In genomic region chr15:89352795-89353194, GRCm38 (mm10) we compare ENCODE assay signal across 31 mouse cellular contexts. TPM values are rescaled to one million over a fixed set of nuclear protein-coding genes. Genes with fewer than 3 reads are reported as not detected.
DNase-seq lines count a peak whose midpoint lies in the region; ATAC-seq lines count a peak whose summit lies in the region.
"Had no signal": no experiment of that assay in that cellular context is flagged by ENCODE, and none has a peak within 500 bp of the region (broad histone marks: within the 10 kb centered on the region; RNA-seq: fewer than 3 reads in every experiment).

No protein-coding gene starts in this region.

- DNase-seq in adrenal gland, postnatal 10 days, result peak; percentile 40
- DNase-seq in adrenal gland, postnatal 25 days, result no peak
- peak; percentile 48 for DNase-seq in forebrain, embryonic 11.5 days (ENCODE audit: low spot score)
- DNase-seq in limb, embryonic 10.5 days (ENCODE audit: low spot score), result no peak
- DNase-seq: adrenal gland, postnatal 14 days; cerebellum, adult 2 months; cerebellum, postnatal 14 days; forebrain, postnatal 0 days; gastrocnemius, adult 2 months; gastrocnemius, postnatal 14 days; heart, adult 18-20 months; heart, postnatal 10 days; heart, postnatal 4 days; kidney, adult 18-20 months had no signal

- no peaks in the 10 kb centered on the region for H3K27me3 ChIP-seq in forebrain, embryonic 11.5 days (ENCODE audit: control insufficient read depth, insufficient read depth, low read length)
- no peaks in the 10 kb centered on the region for H3K27me3 ChIP-seq in forebrain, embryonic 16.5 days (replicated peaks; ENCODE audit: control insufficient read depth, insufficient read depth, low read length)
- no peaks in the 10 kb centered on the region for H3K27me3 ChIP-seq in limb, embryonic 15.5 days
- no peaks in the 10 kb centered on the region for H3K27me3 ChIP-seq in limb, embryonic 10.5 days (ENCODE audit: low read depth, poor library complexity, severe bottlenecking)
- H3K27me3 ChIP-seq: heart, embryonic 12.5 days; heart, embryonic 15.5 days; Patski had no signal

- WGBS in forebrain, embryonic 11.5 days, result 94% methylated on average over 12 of the region's 12 CpGs
- WGBS in forebrain, embryonic 16.5 days, result 95% methylated on average over 12 of the region's 12 CpGs
- 96% methylated on average over 12 of the region's 12 CpGs for WGBS in limb, embryonic 15.5 days
- WGBS in limb, embryonic 10.5 days, result 98% methylated on average over 12 of the region's 12 CpGs

- H3K9ac ChIP-seq in forebrain, embryonic 11.5 days (ENCODE audit: low read length), result no peak overlapping the region
- H3K9ac ChIP-seq in forebrain, embryonic 16.5 days (replicated peaks; ENCODE audit: low read depth, low read length), result no peak overlapping the region
- H3K9ac ChIP-seq in limb, embryonic 15.5 days, result 0 out of 2 replicates have a peak overlapping the region, but pooled peaks have one; percentile 17
- H3K9ac ChIP-seq: forebrain, postnatal 0 days; heart, embryonic 12.5 days; heart, embryonic 15.5 days; hindbrain, embryonic 14.5 days had no signal

- peaks cover 12% of the 10 kb centered on the region for H3K36me3 ChIP-seq in forebrain, embryonic 11.5 days (ENCODE audit: control insufficient read depth, insufficient read depth, low read length)
- peaks cover 12% of the 10 kb centered on the region for H3K36me3 ChIP-seq in forebrain, embryonic 16.5 days (ENCODE audit: control insufficient read depth, insufficient read depth)
- peaks cover 45% of the 10 kb centered on the region for H3K36me3 ChIP-seq in limb, embryonic 15.5 days
- H3K36me3 ChIP-seq in limb, embryonic 10.5 days, result peaks cover 51% of the 10 kb centered on the region

- no peak for ATAC-seq in forebrain, embryonic 11.5 days (replicated peaks; ENCODE audit: low FRiP score)
- no peak for ATAC-seq in forebrain, embryonic 16.5 days
- ATAC-seq in limb, embryonic 15.5 days (ENCODE audit: insufficient number of reproducible peaks, low FRiP score, low TSS enrichment, low read depth), result no peak
- ATAC-seq: forebrain, postnatal 0 days; hindbrain, postnatal 0 days; inflammation-experienced regulatory T-cells, adult 6 months; intestine, embryonic 16.5 days; Patski had no signal

- H3K4me1 ChIP-seq in forebrain, embryonic 11.5 days (replicated peaks; ENCODE audit: control insufficient read depth, insufficient read depth, low read length), result peaks cover 12% of the 10 kb centered on the region
- H3K4me1 ChIP-seq in forebrain, embryonic 16.5 days (replicated peaks; ENCODE audit: control insufficient read depth, insufficient read depth, low read length), result peaks cover 26% of the 10 kb centered on the region
- H3K4me1 ChIP-seq in limb, embryonic 15.5 days, result peaks cover 25% of the 10 kb centered on the region
- peaks cover 23% of the 10 kb centered on the region for H3K4me1 ChIP-seq in limb, embryonic 10.5 days

- no peak overlapping the region for H3K27ac ChIP-seq in forebrain, embryonic 11.5 days (ENCODE audit: low read depth, low read length)
- no peak overlapping the region for H3K27ac ChIP-seq in forebrain, embryonic 16.5 days (ENCODE audit: low read length)
- no peak overlapping the region for H3K27ac ChIP-seq in limb, embryonic 15.5 days
- no peak overlapping the region for H3K27ac ChIP-seq in limb, embryonic 10.5 days
- H3K27ac ChIP-seq: forebrain, embryonic 10.5 days; gastrocnemius, adult 2 months; heart, embryonic 15.5 days; hindbrain, embryonic 14.5 days; hindbrain, postnatal 0 days had no signal

- no peak overlapping the region for H3K4me2 ChIP-seq in forebrain, embryonic 11.5 days (ENCODE audit: low read depth, low read length, severe bottlenecking)
- H3K4me2 ChIP-seq in forebrain, embryonic 16.5 days (ENCODE audit: low read length), result no peak overlapping the region
- H3K4me2 ChIP-seq in limb, embryonic 15.5 days, result no peak overlapping the region
- H3K4me2 ChIP-seq: heart, embryonic 12.5 days; heart, embryonic 15.5 days; hindbrain, embryonic 14.5 days had no signal

- no peaks in the 10 kb centered on the region for H3K9me3 ChIP-seq in forebrain, embryonic 11.5 days (ENCODE audit: control insufficient read depth, low read length)
- no peaks in the 10 kb centered on the region for H3K9me3 ChIP-seq in forebrain, embryonic 16.5 days (ENCODE audit: control insufficient read depth, low read length)
- no peaks in the 10 kb centered on the region for H3K9me3 ChIP-seq in limb, embryonic 15.5 days
- H3K9me3 ChIP-seq in limb, embryonic 10.5 days (replicated peaks), result no peaks in the 10 kb centered on the region
- H3K9me3 ChIP-seq: forebrain, embryonic 10.5 days; G1E; heart, embryonic 12.5 days; heart, embryonic 15.5 days had no signal

- no peak overlapping the region for H3K4me3 ChIP-seq in forebrain, embryonic 11.5 days (ENCODE audit: low read depth, low read length)
- H3K4me3 ChIP-seq in forebrain, embryonic 16.5 days (replicated peaks; ENCODE audit: low read length), result no peak overlapping the region
- no peak overlapping the region for H3K4me3 ChIP-seq in limb, embryonic 15.5 days
- no peak overlapping the region for H3K4me3 ChIP-seq in limb, embryonic 10.5 days
- H3K4me3 ChIP-seq: gastrocnemius, adult 2 months; heart, embryonic 12.5 days; heart, embryonic 15.5 days had no signal

RNA-seq across cellular contexts. Expression of gene Lmf2, which starts 2.7 kb away (rescaled TPM):
- 10 to 100 TPM; 38.6 to 41.9 TPM for total RNA-seq in adrenal gland, postnatal 10 days (2021)
- total RNA-seq in adrenal gland, postnatal 25 days (2021), result 40.6 and 41.6 TPM in 2 replicates
- polyA plus RNA-seq in forebrain, embryonic 11.5 days (2014; fragmentation: Nextera tagmentation; extraction: Ambion mirVana), result 43.7 and 47.3 TPM in 2 replicates
- polyA plus RNA-seq in forebrain, embryonic 16.5 days (2015; fragmentation: Nextera tagmentation; extraction: Ambion mirVana), result 29.5 and 32.3 TPM in 2 replicates
- 67.8 and 77.2 TPM in 2 replicates for polyA plus RNA-seq in limb, embryonic 15.5 days (2015; fragmentation: Nextera tagmentation; extraction: Ambion mirVana)
- polyA plus RNA-seq in limb, embryonic 10.5 days (2016; fragmentation: Nextera tagmentation; extraction: Ambion mirVana), result 40.8 and 45.1 TPM in 2 replicates

RNA-seq across cellular contexts. Expression of gene Ncaph2, which starts 2.7 kb away (rescaled TPM):
- total RNA-seq in adrenal gland, postnatal 10 days (2021), result 100 to 1,000 TPM in 1 of 2 experiments, 10 to 100 TPM in 1; 89.2 to 103 TPM
- total RNA-seq in adrenal gland, postnatal 25 days (2021), result 67.8 and 88.4 TPM in 2 replicates
- 191 and 203 TPM in 2 replicates for polyA plus RNA-seq in forebrain, embryonic 11.5 days (2014; fragmentation: Nextera tagmentation; extraction: Ambion mirVana)
- 138 and 140 TPM in 2 replicates for polyA plus RNA-seq in forebrain, embryonic 16.5 days (2015; fragmentation: Nextera tagmentation; extraction: Ambion mirVana)
- polyA plus RNA-seq in limb, embryonic 15.5 days (2015; fragmentation: Nextera tagmentation; extraction: Ambion mirVana), result 151 and 161 TPM in 2 replicates
- 197 and 200 TPM in 2 replicates for polyA plus RNA-seq in limb, embryonic 10.5 days (2016; fragmentation: Nextera tagmentation; extraction: Ambion mirVana)

RNA-seq across cellular contexts. Expression of gene Miox, which starts 18.6 kb away (rescaled TPM):
- 1 to 10 TPM; 1.8 to 3.3 TPM for total RNA-seq in adrenal gland, postnatal 10 days (2021)
- not detected in 2 replicates for total RNA-seq in adrenal gland, postnatal 25 days (2021)
- polyA plus RNA-seq in forebrain, embryonic 11.5 days (2014; fragmentation: Nextera tagmentation; extraction: Ambion mirVana), result not detected in 2 replicates
- not detected in 2 replicates for polyA plus RNA-seq in forebrain, embryonic 16.5 days (2015; fragmentation: Nextera tagmentation; extraction: Ambion mirVana)
- polyA plus RNA-seq in limb, embryonic 15.5 days (2015; fragmentation: Nextera tagmentation; extraction: Ambion mirVana), result not detected in 2 replicates
- polyA plus RNA-seq in limb, embryonic 10.5 days (2016; fragmentation: Nextera tagmentation; extraction: Ambion mirVana), result not detected in 2 replicates
- total RNA-seq: adrenal gland, postnatal 14 days; forebrain, postnatal 0 days; gastrocnemius, adult 2 months; gastrocnemius, postnatal 14 days; gastrocnemius, postnatal 4 days; heart, adult 18-20 months; heart, postnatal 10 days; heart, postnatal 4 days; hindbrain, postnatal 0 days had no signal
- polyA plus RNA-seq: brain, embryonic 14.5 days; cerebellum, adult 2 months; embryonic facial prominence, embryonic 11.5 days; embryonic facial prominence, embryonic 14.5 days; forebrain, embryonic 10.5 days; forebrain, postnatal 0 days; frontal cortex, adult 2 months; G1E; heart, embryonic 12.5 days; hindbrain, embryonic 11.5 days; hindbrain, embryonic 14.5 days; hindbrain, postnatal 0 days; inflammation-experienced regulatory T-cells, adult 6 months; Patski had no signal

RNA-seq across cellular contexts. Expression of gene Sco2, which starts 20.9 kb away (rescaled TPM):
- total RNA-seq in adrenal gland, postnatal 10 days (2021), result 10 to 100 TPM; 34.7 to 43.7 TPM
- 26.0 and 35.6 TPM in 2 replicates for total RNA-seq in adrenal gland, postnatal 25 days (2021)
- polyA plus RNA-seq in forebrain, embryonic 11.5 days (2014; fragmentation: Nextera tagmentation; extraction: Ambion mirVana), result 5.1 and 5.7 TPM in 2 replicates
- polyA plus RNA-seq in forebrain, embryonic 16.5 days (2015; fragmentation: Nextera tagmentation; extraction: Ambion mirVana), result 10.1 and 14.1 TPM in 2 replicates
- polyA plus RNA-seq in limb, embryonic 15.5 days (2015; fragmentation: Nextera tagmentation; extraction: Ambion mirVana), result 5.5 and 5.6 TPM in 2 replicates
- polyA plus RNA-seq in limb, embryonic 10.5 days (2016; fragmentation: Nextera tagmentation; extraction: Ambion mirVana), result 7.4 and 9.0 TPM in 2 replicates

RNA-seq across cellular contexts. Expression of gene Tymp, which starts 24.0 kb away (rescaled TPM):
- total RNA-seq in adrenal gland, postnatal 10 days (2021), result 1 to 10 TPM; 3.4 to 9.8 TPM
- total RNA-seq in adrenal gland, postnatal 25 days (2021), result 0.67 and 0.76 TPM in 2 replicates
- polyA plus RNA-seq in forebrain, embryonic 11.5 days (2014; fragmentation: Nextera tagmentation; extraction: Ambion mirVana), result 0.80 and 1.3 TPM in 2 replicates
- 1.7 and 2.6 TPM in 2 replicates for polyA plus RNA-seq in forebrain, embryonic 16.5 days (2015; fragmentation: Nextera tagmentation; extraction: Ambion mirVana)
- polyA plus RNA-seq in limb, embryonic 15.5 days (2015; fragmentation: Nextera tagmentation; extraction: Ambion mirVana), result 1.0 and 1.6 TPM in 2 replicates
- 1.2 and 1.5 TPM in 2 replicates for polyA plus RNA-seq in limb, embryonic 10.5 days (2016; fragmentation: Nextera tagmentation; extraction: Ambion mirVana)

Comparison
In these comparisons a context has a peak if more than half of its experiments do, and no peak if none do; other contexts are left out.
1. DNase-seq: peak in adrenal gland, postnatal 10 days (single experiment) and forebrain, embryonic 11.5 days (single experiment); none in adrenal gland, postnatal 25 days (single experiment) and limb, embryonic 10.5 days (single experiment).